ENCODE assay signal across 15 mouse cellular contexts in the genomic region with DNA sequence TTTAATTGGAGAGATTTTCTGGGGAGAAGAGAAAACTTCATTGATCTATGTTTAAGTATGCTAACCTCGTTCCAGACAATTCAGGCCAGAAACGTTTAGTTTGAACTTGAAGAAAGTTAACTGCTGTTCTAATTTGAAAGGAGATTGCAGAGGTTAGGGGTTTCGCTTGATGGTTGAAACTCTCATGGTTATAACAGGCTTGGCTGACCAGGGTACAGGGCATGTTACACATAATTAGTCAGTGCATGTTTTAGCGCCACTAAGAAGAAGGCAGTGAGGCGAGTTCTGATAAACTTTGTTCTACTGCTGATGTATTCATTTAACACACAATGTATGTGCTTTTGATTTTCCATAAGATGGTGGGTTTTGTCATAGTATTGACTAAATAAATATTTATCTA.
"Had no signal": no experiment of that assay in that cellular context is flagged by ENCODE, and none has a peak within 500 bp of the region (broad histone marks: within the 10 kb centered on the region; RNA-seq: fewer than 3 reads in every experiment).

No protein-coding gene starts in this region.

- H3K27me3 ChIP-seq: limb, embryonic 13.5 days; neural tube, embryonic 15.5 days; stomach, embryonic 15.5 days had no signal

- H3K36me3 ChIP-seq: limb, embryonic 13.5 days; neural tube, embryonic 15.5 days; stomach, embryonic 15.5 days had no signal

- H3K4me3 ChIP-seq: limb, embryonic 13.5 days; myocyte; neural tube, embryonic 15.5 days; stomach, embryonic 15.5 days had no signal

- H3K4me1 ChIP-seq: limb, embryonic 13.5 days; neural tube, embryonic 15.5 days; stomach, embryonic 15.5 days had no signal

- DNase-seq: kidney, adult 11 months; kidney, adult 9 months; kidney, postnatal 14 days; left cerebral cortex, postnatal 4 days; lung, embryonic 14.5 days; lung, postnatal 10 days; lung, postnatal 4 days; right cerebral cortex, postnatal 14 days; thymus, adult 2 months; thymus, postnatal 25 days had no signal

- H3K9ac ChIP-seq: limb, embryonic 13.5 days; liver, embryonic 14.5 days; lung, embryonic 14.5 days; neural tube, embryonic 15.5 days; stomach, embryonic 15.5 days had no signal

- H3K27ac ChIP-seq: limb, embryonic 13.5 days; liver, embryonic 14.5 days; neural tube, embryonic 15.5 days; stomach, embryonic 15.5 days had no signal

- H3K9me3 ChIP-seq: limb, embryonic 13.5 days; neural tube, embryonic 15.5 days; stomach, embryonic 15.5 days had no signal

- H3K4me2 ChIP-seq: limb, embryonic 13.5 days; lung, embryonic 14.5 days; neural tube, embryonic 15.5 days; stomach, embryonic 15.5 days had no signal
